Mouse (Mus musculus): ENCODE results near the gene Itfg2.
"Not testable (repeated sequence)": the region's sequence is repeated elsewhere in the genome, so short reads cannot be mapped to it uniquely, and the experiment has no call there.

Itfg2 gene

DNA sequence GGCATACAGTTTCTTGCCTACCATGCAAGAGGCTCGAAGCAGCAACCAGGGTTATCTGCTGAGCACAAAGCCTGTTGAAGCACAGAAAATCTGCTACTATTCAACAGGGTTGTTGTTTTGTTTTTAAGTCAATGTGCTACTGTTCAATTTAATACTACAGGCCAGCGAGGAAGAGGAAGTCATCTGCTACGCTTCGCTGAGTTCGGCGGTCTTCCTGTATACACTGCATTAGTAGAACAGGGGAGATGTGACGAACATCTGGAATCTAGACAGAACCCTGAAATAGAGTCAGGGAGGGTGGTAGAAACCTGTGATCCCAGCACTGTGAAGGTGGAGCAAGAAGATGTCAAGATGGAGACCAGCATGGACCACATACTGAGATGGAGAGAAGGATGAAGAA is 41.0 kb downstream of the Itfg2 start:
- DNase-seq (ENCODE audit: low spot score in 2 of 2) = no peak

- DNase-seq (ENCODE audit: low spot score in 2 of 2) = no peak
These were observed 43.5 kb downstream of the Itfg2 start for GRCm38 (mm10) chr6:128381254-128381653.

DNA sequence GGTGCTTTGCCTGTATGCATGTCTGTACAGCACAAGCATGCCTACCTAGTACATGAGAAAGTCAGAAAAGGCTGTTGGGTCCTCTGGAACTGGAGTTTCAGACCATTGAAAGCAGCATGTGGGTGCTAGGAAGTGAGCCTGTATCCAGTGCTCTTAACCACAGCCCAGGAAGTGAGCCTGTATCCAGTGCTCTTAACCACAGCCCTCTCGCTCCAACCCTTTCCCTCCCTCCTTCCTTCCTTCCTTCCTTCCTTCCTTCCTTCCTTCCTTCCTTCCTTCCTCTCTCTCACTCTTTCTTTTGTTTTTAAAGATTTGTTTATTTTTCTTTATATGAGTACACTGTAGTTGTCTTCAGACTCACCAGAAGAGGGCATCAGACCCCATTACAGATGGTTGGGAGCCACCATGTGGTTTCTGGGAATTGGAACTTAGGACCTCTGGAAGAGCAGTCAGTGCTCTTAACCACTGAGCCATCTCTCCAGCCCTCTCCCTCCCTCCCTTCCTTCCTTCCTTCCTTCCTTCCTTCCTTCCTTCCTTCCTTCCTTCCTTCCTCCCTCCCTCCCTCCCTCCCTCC is 44.0 kb downstream of the Itfg2 start:
- not testable (repeated sequence) for DNase-seq (ENCODE audit: low spot score in 2 of 2)

GRCm38 (mm10) chr6:128379636-128380035 is 45.1 kb downstream of the Itfg2 start:
- no peak for DNase-seq (ENCODE audit: low spot score in 2 of 2)

- DNase-seq (ENCODE audit: low spot score in 2 of 2) = no peak
These were observed 48.2 kb downstream of the Itfg2 start for GRCm38 (mm10) chr6:128376371-128377085.

GRCm38 (mm10) chr6:128375192-128375591 is 49.5 kb downstream of the Itfg2 start, which contains the start of the genes Tex52 and Gm44596:
Gene Tex52 (plus strand): TSS chr6:128375456.
Gene Gm44596 (plus strand): TSS chr6:128375503.
- no peak for DNase-seq (ENCODE audit: low spot score in 2 of 2)

DNA sequence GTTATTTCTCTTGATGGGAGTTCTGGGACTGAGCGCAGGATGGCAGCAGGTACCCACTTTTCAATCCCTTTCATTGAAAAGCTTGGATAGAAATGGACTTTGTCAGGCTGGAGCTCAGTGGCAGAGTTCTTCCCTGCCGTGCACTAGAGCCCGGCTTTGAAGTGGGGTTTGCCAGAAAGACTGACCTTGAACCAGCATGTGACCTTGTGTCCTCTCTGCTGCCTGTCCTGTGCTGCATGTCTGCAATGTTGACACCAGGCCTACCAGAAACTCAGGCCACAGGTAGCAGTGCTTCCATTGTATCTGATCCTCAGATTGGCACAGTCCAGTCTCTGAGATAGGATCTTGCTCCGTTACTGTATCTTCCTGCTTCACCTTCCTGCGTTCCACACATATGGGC is 54.7 kb downstream of the Itfg2 start:
- DNase-seq (ENCODE audit: low spot score in 2 of 2) = no peak

DNA sequence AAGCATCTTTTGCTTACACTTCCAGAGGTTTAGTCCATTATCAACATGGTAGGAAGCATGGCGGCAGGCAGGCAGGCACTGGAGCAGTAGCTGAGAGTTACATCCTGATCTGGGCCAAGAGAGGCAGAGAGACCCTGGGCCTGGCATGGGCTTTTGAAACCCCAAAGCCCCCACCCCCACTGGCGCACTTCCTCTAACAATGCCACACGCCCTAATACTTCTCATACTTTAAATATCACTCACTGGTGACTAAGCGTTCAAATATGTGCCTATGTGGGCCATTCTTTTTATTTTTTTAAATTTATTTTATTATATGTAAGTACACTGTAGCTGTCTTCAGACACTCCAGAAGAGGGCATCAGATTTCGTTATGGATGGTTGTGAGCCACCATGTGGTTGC is 58.3 kb downstream of the Itfg2 start:
- DNase-seq (ENCODE audit: low spot score in 2 of 2) = no peak

- no peak for DNase-seq (ENCODE audit: low spot score in 2 of 2)
These were observed 60.0 kb downstream of the Itfg2 start for GRCm38 (mm10) chr6:128364721-128365120.

- DNase-seq (ENCODE audit: low spot score in 2 of 2) = peak in 1 of 2 experiments; percentile 28
These were observed 61.5 kb downstream of the Itfg2 start for GRCm38 (mm10) chr6:128363007-128363825.

GRCm38 (mm10) chr6:128362381-128363006 is 62.2 kb downstream of the Itfg2 start, which contains the start of the genes Rhno1 and Foxm1:
Gene Rhno1 (minus strand): TSS chr6:128362911.
Gene Foxm1 (plus strand): TSS chr6:128362967.
- peak; percentile 58 to 80 for DNase-seq (ENCODE audit: low spot score in 2 of 2)

DNA sequence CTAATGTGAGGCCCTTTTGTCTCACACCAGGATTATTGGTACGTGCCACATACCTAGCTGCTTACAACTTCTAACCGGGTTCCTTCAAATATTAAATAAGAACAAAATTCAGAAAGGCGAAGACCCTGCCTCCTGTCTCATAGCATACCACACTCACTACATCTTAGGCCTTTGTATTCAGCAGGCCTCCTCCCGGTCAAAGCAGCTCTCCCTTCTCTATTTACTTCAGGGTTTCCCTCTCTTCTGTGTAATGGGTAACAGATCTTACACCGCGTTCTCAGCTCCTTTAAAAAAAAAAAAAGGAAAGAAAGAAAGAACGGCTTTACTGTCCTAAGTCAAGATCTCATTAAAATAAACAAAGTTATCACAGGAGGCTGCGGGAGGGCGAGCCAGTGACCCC is 62.8 kb downstream of the Itfg2 start:
- DNase-seq (ENCODE audit: low spot score in 2 of 2) = no peak
